Mouse (Mus musculus) ES-Bruce4 (cell line): ENCODE measurements around the gene Erp29. TPM values are rescaled to one million over a fixed set of nuclear protein-coding genes. Genes with fewer than 3 reads are reported as not detected.

Experiments
- H3K27ac ChIP-seq: 2 replicates; pipeline ENCODE4 v1.5.1; 2012; ENCODE audit warnings: low read length, inconsistent platforms; ENCODE audit not compliant: insufficient read depth
- H3K27me3 ChIP-seq: 2 replicates; pipeline ENCODE4 v1.6.1; 2012; ENCODE audit warnings: mild to moderate bottlenecking, low read length, inconsistent platforms; ENCODE audit not compliant: control insufficient read depth, poor library complexity, insufficient read depth, severe bottlenecking
- H3K36me3 ChIP-seq: 2 replicates; pipeline ENCODE4 v1.6.1; 2012; ENCODE audit warnings: inconsistent platforms, mild to moderate bottlenecking, low read length, moderate library complexity; ENCODE audit not compliant: control insufficient read depth, poor library complexity, insufficient read depth, severe bottlenecking
- H3K4me1 ChIP-seq: one replicate; pipeline ENCODE4 v1.8.1; 2011; ENCODE audit warnings: low read length; ENCODE audit not compliant: control insufficient read depth, insufficient read depth
- H3K4me3 ChIP-seq: 2 replicates; pipeline ENCODE4 v1.5.1; 2011; ENCODE audit warnings: low read depth, mild to moderate bottlenecking, low read length
- H3K9ac ChIP-seq: 2 replicates; pipeline ENCODE4 v1.6.1; 2012; ENCODE audit warnings: low read depth, mild to moderate bottlenecking, inconsistent platforms; ENCODE audit not compliant: poor library complexity, severe bottlenecking
- H3K9me3 ChIP-seq: replicated peaks from 2 replicates; pipeline ENCODE4 v1.6.1; 2012; ENCODE audit warnings: mild to moderate bottlenecking, low read length, inconsistent platforms; ENCODE audit not compliant: control insufficient read depth, poor library complexity, insufficient read depth, severe bottlenecking
- CTCF ChIP-seq: IDR thresholded peaks from one replicate; pipeline ENCODE4 v1.8.1; 2011; ENCODE audit warnings: low read depth, low read length
- EP300 ChIP-seq: IDR thresholded peaks from 2 replicates; pipeline ENCODE4 v1.6.1; 2011; ENCODE audit warnings: low read depth, low read length; ENCODE audit not compliant: insufficient read depth
- POLR2A ChIP-seq: IDR thresholded peaks from one replicate; pipeline ENCODE4 v1.8.1; 2011; ENCODE audit warnings: low read length; ENCODE audit not compliant: insufficient read depth
- polyA plus RNA-seq: library from polyadenylated mRNA; stranded (reverse); fragments of >200 nt; gene quantifications from 2 replicates; pipeline ENCODE4 v1.2.4, GENCODE M21; 2011; ENCODE audit warnings: low read depth; ENCODE audit not compliant: missing spikeins, insufficient read depth, insufficient read length

Erp29 gene
- polyA plus RNA-seq, 1 experiment = 79.2 TPM

- TF ChIP-seq EP300 = no peak
- TF ChIP-seq CTCF = no peak
- no peak for TF ChIP-seq POLR2A
- no peaks in the 10 kb centered on the region for H3K36me3 ChIP-seq
- no peaks in the 10 kb centered on the region for H3K27me3 ChIP-seq
- H3K4me1 ChIP-seq = no peaks in the 10 kb centered on the region
- no peak overlapping the region for H3K27ac ChIP-seq
- no peak overlapping the region for H3K4me3 ChIP-seq
- H3K9ac ChIP-seq = no peak overlapping the region
- H3K9me3 ChIP-seq = no peaks in the 10 kb centered on the region
Observed at GRCm38 (mm10) chr5:121462171-121462502, 9.8 kb upstream of the Erp29 start.

- no peaks in the 10 kb centered on the region for H3K9me3 ChIP-seq
- no peak overlapping the region for H3K27ac ChIP-seq
- no peak for TF ChIP-seq EP300
- H3K27me3 ChIP-seq = no peaks in the 10 kb centered on the region
- no peak overlapping the region for H3K4me3 ChIP-seq
- H3K9ac ChIP-seq = no peak overlapping the region
- no peaks in the 10 kb centered on the region for H3K36me3 ChIP-seq
- H3K4me1 ChIP-seq = no peaks in the 10 kb centered on the region
Observed at GRCm38 (mm10) chr5:121461339-121462170, 9.2 kb upstream of the Erp29 start.

GRCm38 (mm10) chr5:121455510-121456265 lies 3.4 kb upstream of the Erp29 start:
- no peak overlapping the region for H3K9ac ChIP-seq
- no peak overlapping the region for H3K27ac ChIP-seq
- H3K36me3 ChIP-seq = no peaks in the 10 kb centered on the region
- no peak for TF ChIP-seq CTCF
- TF ChIP-seq POLR2A = no peak
- TF ChIP-seq EP300 = no peak
- H3K9me3 ChIP-seq = no peaks in the 10 kb centered on the region
- H3K4me3 ChIP-seq = no peak overlapping the region
- no peaks in the 10 kb centered on the region for H3K27me3 ChIP-seq
- H3K4me1 ChIP-seq = no peaks in the 10 kb centered on the region

GRCm38 (mm10) chr5:121454503-121454782 lies 2.1 kb upstream of the Erp29 start:
- no peaks in the 10 kb centered on the region for H3K9me3 ChIP-seq
- H3K4me3 ChIP-seq = no peak overlapping the region
- TF ChIP-seq CTCF (no peak), EP300 (no peak), POLR2A (no peak)
- peaks cover 2% of the 10 kb centered on the region for H3K36me3 ChIP-seq
- no peak overlapping the region for H3K27ac ChIP-seq
- no peaks in the 10 kb centered on the region for H3K4me1 ChIP-seq
- no peak overlapping the region for H3K9ac ChIP-seq
- no peaks in the 10 kb centered on the region for H3K27me3 ChIP-seq

- Histone ChIP-seq H3K27ac (no peak overlapping the region), H3K4me3 (0 out of 2 replicates have a peak overlapping the region, but pooled peaks have one; percentile 4), H3K4me1 (no peaks in the 10 kb centered on the region), H3K27me3 (no peaks in the 10 kb centered on the region), H3K36me3 (peaks cover 5% of the 10 kb centered on the region), H3K9me3 (no peaks in the 10 kb centered on the region), H3K9ac (0 out of 2 replicates have a peak overlapping the region, but pooled peaks have one; percentile 78)
- no peak for TF ChIP-seq CTCF
- TF ChIP-seq POLR2A = no peak
- TF ChIP-seq EP300 = no peak
Observed at GRCm38 (mm10) chr5:121453743-121454502, 1.6 kb upstream of the Erp29 start.

GRCm38 (mm10) chr5:121452906-121453305 lies 600 bp upstream of the Erp29 start:
- TF ChIP-seq EP300 (no peak), CTCF (no peak), POLR2A (no peak)
- peaks cover 9% of the 10 kb centered on the region for H3K36me3 ChIP-seq
- no peaks in the 10 kb centered on the region for H3K9me3 ChIP-seq
- peak overlapping the region; percentile 78 for H3K9ac ChIP-seq
- H3K27ac ChIP-seq = peak overlapping the region; percentile 41
- no peaks in the 10 kb centered on the region for H3K4me1 ChIP-seq
- H3K27me3 ChIP-seq = no peaks in the 10 kb centered on the region
- H3K4me3 ChIP-seq = peak overlapping the region; percentile 92
